Mouse (Mus musculus) lung, postnatal 0 days (tissue): ENCODE results near the gene Ddah1.

Experiments used
- CTCF ChIP-seq: IDR thresholded peaks from 2 replicates; pipeline ENCODE4 v1.5.1; 2016; ENCODE audit warnings: antibody characterized with exemption, mild to moderate bottlenecking
- EP300 ChIP-seq: IDR thresholded peaks from 2 replicates; pipeline ENCODE4 v1.6.1; 2016; ENCODE audit warnings: antibody characterized with exemption, mild to moderate bottlenecking, control low read depth

- no peak for TF ChIP-seq EP300
- TF ChIP-seq CTCF = no peak
These were observed 163.8 kb downstream of the Ddah1 start, which contains the start of gene Bcl10 for GRCm38 (mm10) chr3:145922019-145922854.
